Mouse (Mus musculus): ENCODE measurements around the gene Vmn1r175.
"Not testable (repeated sequence)": the region's sequence is repeated elsewhere in the genome, so short reads cannot be mapped to it uniquely, and the experiment has no call there.

Gene Vmn1r175

GRCm38 (mm10) chr7:23810543-23810942 is at the start of gene Vmn1r175:
Gene Vmn1r175 (minus strand): TSS chr7:23810643.
- DNase-seq = not testable (repeated sequence)

DNA sequence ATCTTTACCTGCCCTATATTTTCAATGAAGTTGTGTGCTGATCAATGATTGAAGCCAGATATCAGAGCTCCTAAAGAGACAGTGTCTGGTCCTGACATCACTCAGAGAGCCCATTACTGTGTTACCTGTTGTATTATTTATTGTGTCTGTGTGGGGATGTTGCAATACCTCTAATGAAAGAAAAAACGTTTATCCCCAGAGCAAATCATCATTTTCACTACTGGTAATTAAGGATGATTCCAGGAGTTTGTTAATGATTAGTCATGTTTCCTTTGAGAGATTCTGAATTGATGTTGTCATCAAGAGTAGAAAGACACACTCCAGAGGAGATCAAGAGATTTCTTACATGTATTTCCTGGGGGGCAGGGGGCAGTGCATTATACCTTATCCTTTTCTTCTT is 26.8 kb upstream of the Vmn1r175 start, which contains the start of gene Vmn1r176:
Vmn1r176 (minus strand) TSS at position 101 of the 400 bp plus-strand sequence.
- not testable (repeated sequence) for DNase-seq

- no peak for DNase-seq
Observed at GRCm38 (mm10) chr7:23784526-23784925, 25.9 kb downstream of the Vmn1r175 start.

Data from thymus, postnatal 14 days (tissue).